Mouse (Mus musculus) lung, embryonic 15.5 days (tissue): ENCODE results near the gene Cyren. TPM values are rescaled to one million over a fixed set of nuclear protein-coding genes. Genes with fewer than 3 reads are reported as not detected.

ENCODE experiments used
- ATAC-seq: fragments of 200-750 bp; cut with Nextera tagmentation; 2 replicates; pipeline ENCODE4 v1.8.0; 2017; ENCODE audit warnings: moderate number of reproducible peaks, borderline replicate concordance; ENCODE audit not compliant: low FRiP score, low TSS enrichment; ENCODE audit errors: extremely low read depth
- H3K27ac ChIP-seq: fragments of 300-500 bp; sonication (generic); 2 replicates; pipeline ENCODE4 v1.5.1; 2015; ENCODE audit warnings: moderate library complexity, mild to moderate bottlenecking, inconsistent platforms
- H3K27me3 ChIP-seq: fragments of 300-500 bp; sonication (generic); 2 replicates; pipeline ENCODE4 v1.6.1; 2015; ENCODE audit warnings: inconsistent platforms
- H3K36me3 ChIP-seq: fragments of 300-500 bp; sonication (generic); 2 replicates; pipeline ENCODE4 v1.6.1; 2015; ENCODE audit warnings: inconsistent platforms
- H3K4me1 ChIP-seq: fragments of 300-500 bp; sonication (generic); 2 replicates; pipeline ENCODE4 v1.6.1; 2015; ENCODE audit warnings: inconsistent platforms
- H3K4me2 ChIP-seq: fragments of 300-500 bp; sonication (generic); 2 replicates; pipeline ENCODE4 v1.6.1; 2015; ENCODE audit warnings: inconsistent platforms, mild to moderate bottlenecking, moderate library complexity
- H3K4me3 ChIP-seq: fragments of 300-500 bp; sonication (generic); 2 replicates; pipeline ENCODE4 v1.5.1; 2015; ENCODE audit warnings: mild to moderate bottlenecking, inconsistent platforms
- H3K9ac ChIP-seq: fragments of 300-500 bp; sonication (generic); 2 replicates; pipeline ENCODE4 v1.6.1; 2015; ENCODE audit warnings: inconsistent platforms
- H3K9me3 ChIP-seq: fragments of 300-500 bp; sonication (generic); 2 replicates; pipeline ENCODE4 v1.6.1; 2016; ENCODE audit warnings: inconsistent platforms
- WGBS: fragments of 180-500 bp; shearing (Covaris S2); methylation state at CpG from one replicate; pipeline ENCODE4 v1.1.7; 2015; 5-methylcytosine and 5-hydroxymethylcytosine counted together
- polyA plus RNA-seq: library from polyadenylated mRNA; unstranded; fragments of >200 nt; fragmentation: Nextera tagmentation; extraction: Ambion mirVana; gene quantifications from 2 replicates; pipeline ENCODE4 v1.2.1, GENCODE M21; 2015

The Cyren gene
- polyA plus RNA-seq, 1 experiment from 2014 or later: 22.4 TPM

DNA sequence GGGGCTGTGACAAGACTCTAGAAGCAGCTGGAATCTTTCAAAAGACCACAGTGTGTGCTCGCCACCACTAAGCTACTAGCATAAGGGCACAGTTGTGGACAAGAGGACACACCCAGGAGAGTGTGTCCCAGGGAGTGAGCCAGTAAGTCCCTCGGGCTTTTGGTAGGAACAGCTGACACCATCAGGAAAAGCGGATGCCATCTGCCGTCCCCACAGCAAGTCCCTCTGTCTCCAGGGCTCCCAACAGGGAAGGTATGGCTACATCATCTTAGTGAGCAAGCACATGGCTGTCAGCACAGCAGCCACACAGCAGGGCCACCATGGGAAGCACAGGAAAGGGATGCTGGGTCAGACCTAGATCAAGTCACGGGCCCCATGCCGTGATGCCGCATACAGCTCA lies 17.7 kb upstream of the Cyren start:
- H3K4me3 ChIP-seq: no peak overlapping the region

DNA sequence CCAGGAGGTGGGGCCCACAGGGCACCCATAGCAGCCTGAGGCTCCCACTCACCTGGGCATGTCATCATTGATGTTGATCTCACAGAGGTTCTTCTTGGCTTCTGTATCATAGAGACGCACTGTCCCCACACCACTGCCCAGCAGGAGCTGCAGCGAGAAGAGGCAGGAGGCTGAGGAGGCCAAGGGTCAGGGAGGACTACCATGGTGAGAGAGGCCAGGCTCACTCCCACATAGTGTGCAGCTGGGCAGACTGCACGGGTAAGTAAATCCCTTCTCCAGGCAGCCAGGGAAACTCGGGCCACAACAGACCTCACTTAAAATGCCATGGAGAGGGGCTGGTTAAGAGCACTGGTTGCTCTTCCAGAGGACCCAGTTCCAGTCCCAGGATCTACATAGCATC lies 11.3 kb upstream of the Cyren start:
- no peak for ATAC-seq

More for the DNA sequence above, 17.7 kb upstream of the Cyren start:
- Histone ChIP-seq H3K27me3 (no peaks in the 10 kb centered on the region), H3K4me1 (no peaks in the 10 kb centered on the region), H3K27ac (no peak overlapping the region), H3K4me2 (no peak overlapping the region), H3K9me3 (no peaks in the 10 kb centered on the region), H3K9ac (no peak overlapping the region), H3K36me3 (peaks cover 84% of the 10 kb centered on the region)
- WGBS: 87% methylated on average over 7 of the region's 7 CpGs
- ATAC-seq: no peak

DNA sequence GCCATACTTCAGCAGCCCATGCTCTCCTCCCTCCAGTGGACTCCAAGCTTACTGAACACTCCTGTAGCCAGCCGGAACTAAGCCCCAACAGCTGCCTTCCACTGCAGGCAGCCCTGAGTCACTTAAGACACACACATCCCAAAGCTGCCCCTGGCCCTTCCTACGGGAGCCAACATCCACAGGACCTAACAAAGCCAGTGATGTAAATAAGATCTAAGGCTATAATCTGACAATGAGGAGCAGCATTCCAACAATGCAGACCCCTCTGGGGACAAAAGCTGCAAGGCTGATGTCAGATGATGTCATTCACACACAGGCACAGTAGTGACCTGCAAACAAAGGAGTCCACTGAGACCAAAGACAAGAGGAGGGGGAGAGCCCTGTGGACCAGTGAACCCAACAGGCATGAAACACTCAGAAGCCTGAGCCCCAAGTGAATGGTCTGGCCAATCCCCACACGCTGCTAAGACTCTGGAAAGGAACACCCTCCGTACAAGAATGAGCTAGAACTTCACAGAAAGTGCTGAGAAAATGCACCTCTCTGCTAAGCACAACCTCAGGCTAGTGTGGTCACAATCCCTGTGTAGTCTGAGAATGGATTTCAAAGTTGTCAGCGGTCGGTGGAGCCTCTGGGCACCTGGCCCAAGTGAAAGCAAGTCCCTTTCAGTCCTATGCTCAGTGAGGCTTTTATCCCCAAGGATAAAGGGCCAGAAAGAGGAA lies 9.4 kb upstream of the Cyren start:
- Histone ChIP-seq H3K27ac (no peak overlapping the region), H3K4me1 (no peaks in the 10 kb centered on the region)

More for the DNA sequence above, 11.3 kb upstream of the Cyren start:
- Histone ChIP-seq H3K27me3 (no peaks in the 10 kb centered on the region), H3K9ac (no peak overlapping the region), H3K27ac (no peak overlapping the region), H3K9me3 (no peaks in the 10 kb centered on the region), H3K4me3 (no peak overlapping the region), H3K4me1 (no peaks in the 10 kb centered on the region), H3K4me2 (no peak overlapping the region), H3K36me3 (peaks cover 67% of the 10 kb centered on the region)
- WGBS: 77% methylated on average over 4 of the region's 4 CpGs

DNA sequence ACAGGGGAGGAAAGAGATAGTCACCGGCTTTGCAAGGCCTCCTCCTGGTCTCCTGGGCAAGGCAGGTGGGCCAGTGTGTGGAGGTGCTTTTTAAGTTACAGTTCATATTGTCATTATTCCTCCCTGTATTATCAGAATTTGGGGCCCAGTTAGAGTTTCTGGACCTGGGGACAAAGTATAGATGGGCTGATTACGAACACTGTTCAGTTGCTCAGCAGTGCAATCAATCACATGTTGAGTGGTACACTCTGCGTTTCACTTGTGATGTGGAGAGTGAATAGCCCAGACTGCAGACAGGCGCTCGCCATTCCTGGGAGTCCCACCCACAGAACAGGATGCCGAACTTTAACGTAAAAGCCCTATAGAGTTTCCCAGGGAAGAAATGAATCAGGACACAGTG lies 6.9 kb upstream of the Cyren start:
- H3K27ac ChIP-seq: no peak overlapping the region
- H3K4me2 ChIP-seq: no peak overlapping the region
- H3K9ac ChIP-seq: no peak overlapping the region
- H3K4me3 ChIP-seq: no peak overlapping the region
- H3K27me3 ChIP-seq: no peaks in the 10 kb centered on the region
- H3K4me1 ChIP-seq: no peaks in the 10 kb centered on the region
- whole genome bisulfite sequencing: 79% methylated on average over 7 of the region's 7 CpGs
- peaks cover 68% of the 10 kb centered on the region for H3K36me3 ChIP-seq
- no peaks in the 10 kb centered on the region for H3K9me3 ChIP-seq
- ATAC-seq: no peak

More for the DNA sequence above, 9.4 kb upstream of the Cyren start:
- Histone ChIP-seq H3K9ac (no peak overlapping the region), H3K4me3 (no peak overlapping the region), H3K36me3 (peaks cover 71% of the 10 kb centered on the region), H3K9me3 (no peaks in the 10 kb centered on the region), H3K27me3 (no peaks in the 10 kb centered on the region), H3K4me2 (no peak overlapping the region)
- ATAC-seq: no peak
- WGBS: 75% methylated on average over 6 of the region's 6 CpGs

DNA sequence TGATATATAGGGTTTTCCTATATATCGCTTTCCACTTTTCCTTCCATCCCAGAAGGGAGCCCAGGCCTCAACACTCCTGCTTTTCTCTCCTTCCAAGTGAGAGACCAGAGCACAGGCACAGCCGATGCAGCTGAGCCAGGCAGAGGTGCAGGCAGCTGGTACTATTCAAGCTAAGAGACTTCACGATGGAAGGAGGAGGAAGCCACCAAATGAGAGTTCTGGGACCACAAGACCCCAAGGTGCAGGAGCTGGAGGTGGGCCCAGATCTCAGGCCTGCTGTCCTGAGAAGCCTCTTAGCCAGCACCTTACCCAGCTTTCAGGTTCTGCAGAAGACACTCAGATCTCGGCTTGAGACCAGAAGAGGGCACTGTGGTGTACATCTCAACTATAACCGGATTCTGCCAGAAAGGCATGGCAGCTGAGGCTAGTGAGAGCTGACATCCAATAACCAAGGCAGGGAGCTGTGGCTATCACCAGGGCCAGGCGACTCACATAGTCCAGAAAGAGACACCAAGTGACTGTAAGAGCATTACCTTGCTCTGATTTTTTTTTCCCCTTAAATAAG lies 2.1 kb upstream of the Cyren start:
- H3K4me1 ChIP-seq: peaks cover 29% of the 10 kb centered on the region
- H3K4me2 ChIP-seq: no peak overlapping the region
- H3K9ac ChIP-seq: no peak overlapping the region
- no peak for ATAC-seq
- WGBS: 58% methylated on average over 6 of the region's 6 CpGs
- no peaks in the 10 kb centered on the region for H3K27me3 ChIP-seq
- no peak overlapping the region for H3K27ac ChIP-seq
- H3K36me3 ChIP-seq: peaks cover 47% of the 10 kb centered on the region
- no peak overlapping the region for H3K4me3 ChIP-seq
- H3K9me3 ChIP-seq: no peaks in the 10 kb centered on the region

DNA sequence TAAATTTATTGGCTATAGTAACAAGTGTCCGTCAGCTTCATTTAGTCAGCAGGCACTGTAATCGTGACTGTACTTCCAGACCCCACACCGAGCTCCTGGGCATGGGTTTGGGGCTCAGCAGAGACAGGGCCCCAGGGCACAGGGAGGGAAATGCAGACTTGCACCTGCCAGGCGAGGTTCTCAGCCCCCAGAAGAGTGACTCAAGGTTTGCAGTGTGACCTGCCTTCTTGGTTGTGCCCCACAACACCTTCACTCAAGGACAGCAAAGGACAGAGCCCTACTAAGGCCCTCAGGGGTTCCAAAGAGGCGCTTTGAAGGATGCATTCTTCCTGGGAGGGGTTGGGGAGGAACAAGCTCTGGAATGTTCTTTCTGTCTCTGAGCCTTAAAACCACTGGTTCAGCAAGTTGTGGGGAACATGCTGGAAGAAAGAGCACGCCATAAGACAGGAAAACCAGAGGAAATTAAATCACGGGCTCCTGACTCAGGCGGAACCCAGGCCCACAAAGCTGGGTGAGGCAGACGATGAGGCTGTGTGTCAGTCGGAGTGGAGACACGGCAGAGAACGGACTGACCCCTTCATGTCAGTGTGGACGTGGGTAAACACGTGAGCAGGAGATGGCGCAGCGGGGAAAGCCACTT lies 1.4 kb upstream of the Cyren start:
- Histone ChIP-seq H3K4me3 (no peak overlapping the region), H3K36me3 (peaks cover 41% of the 10 kb centered on the region), H3K27ac (no peak overlapping the region)

DNA sequence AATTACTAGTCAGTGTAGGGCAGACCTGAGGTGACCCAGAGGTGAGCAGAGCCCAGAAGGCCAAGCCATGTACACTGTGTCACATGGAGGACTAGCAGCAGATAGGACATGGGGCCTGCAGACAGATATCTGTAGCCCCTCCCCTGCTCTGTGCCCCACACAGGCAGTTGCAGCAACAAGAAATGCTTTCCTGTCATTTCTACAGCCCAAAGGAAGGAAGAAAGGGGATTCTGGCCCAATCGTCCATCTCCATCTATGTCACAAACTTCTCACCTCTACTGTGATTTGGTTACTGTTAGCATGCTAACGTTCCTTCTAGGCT lies 1.1 kb downstream of the Cyren start:
- 29% methylated on average over 2 of the region's 2 CpGs for WGBS
- H3K9ac ChIP-seq: peak overlapping the region; percentile 95
- 0 out of 2 replicates have a peak, but pooled peaks have one; percentile 12 for ATAC-seq

More for the DNA sequence above, 1.4 kb upstream of the Cyren start:
- Histone ChIP-seq H3K9ac (no peak overlapping the region), H3K9me3 (no peaks in the 10 kb centered on the region), H3K27me3 (no peaks in the 10 kb centered on the region), H3K4me1 (peaks cover 37% of the 10 kb centered on the region), H3K4me2 (no peak overlapping the region)
- WGBS: 87% methylated on average over 16 of the region's 16 CpGs
- ATAC-seq: no peak

DNA sequence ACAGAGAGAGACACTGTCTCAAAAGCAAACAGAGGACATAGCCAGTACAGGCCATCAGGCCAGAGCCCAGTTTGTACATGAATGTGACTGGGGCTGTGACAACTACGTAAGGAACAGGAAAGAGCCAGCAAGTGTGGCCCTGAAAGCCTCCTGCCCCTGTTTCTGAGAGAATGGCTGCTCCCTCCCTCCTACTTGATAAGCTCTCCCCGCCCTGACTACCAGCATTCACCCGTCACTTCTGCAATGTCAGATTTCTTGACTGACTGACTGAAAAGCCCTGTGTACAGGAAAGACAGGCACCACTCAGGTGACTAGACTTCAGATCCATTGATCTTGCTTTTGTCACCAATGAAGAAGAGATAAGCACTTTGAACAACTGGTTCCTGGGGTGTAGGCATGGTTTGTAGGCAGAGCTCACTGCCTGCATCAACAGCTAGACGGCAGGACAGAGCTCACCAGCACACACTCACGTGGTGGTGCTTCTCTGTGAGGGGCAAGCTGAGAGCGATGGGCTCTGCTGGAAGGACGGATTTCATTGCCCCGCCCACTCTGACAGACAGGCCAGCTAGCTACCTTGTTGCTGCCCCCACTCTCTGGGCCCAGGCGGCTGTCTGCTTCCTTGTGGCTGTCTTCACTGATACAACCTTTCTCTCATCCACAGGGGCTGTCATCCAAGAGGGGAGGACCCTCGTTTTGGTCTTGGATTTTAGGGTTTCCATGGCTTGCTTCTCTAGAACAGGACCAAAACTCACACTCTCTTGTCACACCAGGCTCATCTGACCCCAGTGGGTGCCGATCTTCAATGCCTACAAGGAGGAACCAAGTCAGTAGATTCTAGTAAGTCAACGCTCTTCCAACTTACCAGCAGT lies 1.7 kb downstream of the Cyren start:
- H3K9ac ChIP-seq: peak overlapping the region; percentile 95; the same call in 1 of the 2 replicates
- peaks cover 45% of the 10 kb centered on the region for H3K4me1 ChIP-seq
- 42% methylated on average over 12 of the region's 12 CpGs for WGBS
- H3K4me2 ChIP-seq: peak overlapping the region; percentile 59
- H3K9me3 ChIP-seq: no peaks in the 10 kb centered on the region
- H3K27ac ChIP-seq: peak overlapping the region; percentile 95
- no peak overlapping the region for H3K4me3 ChIP-seq
- ATAC-seq: 0 out of 2 replicates have a peak, but pooled peaks have one; percentile 0
- peaks cover 28% of the 10 kb centered on the region for H3K36me3 ChIP-seq
- H3K27me3 ChIP-seq: no peaks in the 10 kb centered on the region

More for the DNA sequence above, 1.1 kb downstream of the Cyren start:
- Histone ChIP-seq H3K4me3 (peak overlapping the region; percentile 68), H3K4me2 (peak overlapping the region; percentile 59), H3K4me1 (peaks cover 43% of the 10 kb centered on the region), H3K36me3 (peaks cover 31% of the 10 kb centered on the region), H3K27me3 (no peaks in the 10 kb centered on the region), H3K27ac (peak overlapping the region; percentile 95), H3K9me3 (no peaks in the 10 kb centered on the region)

DNA sequence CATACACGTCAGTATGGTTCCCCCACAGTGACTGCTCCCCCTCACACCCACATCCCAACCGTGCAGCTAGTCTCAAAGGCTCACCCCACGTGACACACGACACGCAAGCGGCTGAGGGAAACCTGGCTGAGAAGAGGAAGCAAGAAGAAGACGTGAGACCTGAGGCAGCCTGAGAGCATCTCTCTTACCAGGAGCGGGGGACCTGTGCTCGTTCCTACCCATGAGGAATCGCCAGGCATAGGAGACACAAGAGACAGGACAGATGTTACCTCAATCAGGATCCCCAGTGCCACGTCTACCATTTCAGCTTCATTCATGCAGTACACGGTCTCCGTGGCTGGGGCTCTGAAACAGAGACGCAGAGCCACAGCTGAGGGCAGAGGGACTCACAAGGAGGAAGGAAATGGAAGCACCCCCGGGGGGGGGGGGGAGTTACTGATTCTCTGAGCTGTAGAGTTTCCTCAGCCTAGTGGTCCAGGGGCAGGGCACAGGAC lies 2.5 kb downstream of the Cyren start:
- Histone ChIP-seq H3K36me3 (peaks cover 20% of the 10 kb centered on the region), H3K4me2 (no peak overlapping the region), H3K9ac (0 out of 2 replicates have a peak overlapping the region, but pooled peaks have one; percentile 17), H3K9me3 (no peaks in the 10 kb centered on the region), H3K27ac (peak overlapping the region; percentile 95), H3K4me1 (peaks cover 54% of the 10 kb centered on the region), H3K4me3 (no peak overlapping the region), H3K27me3 (no peaks in the 10 kb centered on the region)
- ATAC-seq: no peak
- WGBS: 86% methylated on average over 15 of the region's 15 CpGs

DNA sequence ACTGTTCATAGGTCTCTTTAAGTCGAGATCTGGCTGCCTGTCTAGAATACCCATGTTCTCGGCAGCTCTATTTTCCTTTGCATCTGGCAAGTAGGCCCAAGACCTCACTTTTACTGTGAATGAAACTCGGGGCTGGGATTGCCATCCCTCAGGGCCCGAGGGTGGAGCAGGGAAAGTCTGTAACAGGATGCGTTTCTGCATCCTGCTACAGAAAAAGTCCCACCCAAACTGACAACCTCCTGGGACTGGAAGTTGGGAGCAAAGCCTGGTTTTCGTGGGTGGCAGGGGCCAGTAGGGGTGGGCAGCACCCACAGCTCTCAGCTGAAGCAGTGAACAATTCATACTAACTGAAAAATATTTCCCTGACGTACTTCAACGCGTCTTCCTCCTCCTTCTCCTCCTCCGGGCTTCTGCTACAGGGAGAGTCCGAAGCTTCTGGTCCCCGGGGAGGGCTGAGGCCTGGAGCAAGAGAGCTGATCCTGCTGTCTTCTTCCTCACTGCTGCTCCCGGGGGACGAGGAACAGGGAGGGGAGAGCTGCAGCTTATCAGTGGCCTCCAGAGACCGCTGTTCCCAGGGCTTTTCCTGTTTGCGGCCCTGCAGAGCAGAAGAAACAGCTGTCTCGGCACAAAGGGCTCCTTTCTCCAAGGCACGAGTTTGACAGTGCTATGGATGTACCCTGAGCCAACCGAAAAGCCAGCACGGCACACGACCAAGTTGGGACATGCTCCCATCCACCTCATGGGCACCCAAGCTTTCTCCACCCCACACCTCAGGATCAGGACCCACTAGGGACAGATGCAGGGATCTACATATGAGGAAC lies 3.5 kb downstream of the Cyren start:
- ATAC-seq: no peak; the same call in 1 of the 2 replicates
- Histone ChIP-seq H3K27me3 (no peaks in the 10 kb centered on the region), H3K27ac (peak overlapping the region; percentile 95), H3K9ac (peak overlapping the region; percentile 17; the same call in 1 of the 2 replicates), H3K4me1 (peaks cover 64% of the 10 kb centered on the region), H3K4me2 (peak overlapping the region; percentile 12; the same call in 1 of the 2 replicates), H3K9me3 (no peaks in the 10 kb centered on the region), H3K36me3 (peaks cover 12% of the 10 kb centered on the region; the same call in 1 of the 2 replicates), H3K4me3 (no peak overlapping the region)
- 37% methylated on average over 21 of the region's 21 CpGs for WGBS
